Mouse (Mus musculus) embryonic facial prominence, embryonic 15.5 days (tissue): ENCODE measurements around the gene Ywhah. TPM values are rescaled to one million over a fixed set of nuclear protein-coding genes. Genes with fewer than 3 reads are reported as not detected.

Source experiments
- ATAC-seq: fragments of 200-750 bp; cut with Nextera tagmentation; 2 replicates; pipeline ENCODE4 v1.8.0; 2017; ENCODE audit warnings: low read depth, moderate TSS enrichment; ENCODE audit not compliant: insufficient number of reproducible peaks, low FRiP score, low TSS enrichment
- H3K27ac ChIP-seq: fragments of 300-500 bp; sonication (generic); replicated peaks from 2 replicates; pipeline ENCODE4 v1.5.1; 2015; ENCODE audit warnings: mild to moderate bottlenecking, inconsistent platforms
- H3K27me3 ChIP-seq: fragments of 300-500 bp; sonication (generic); 2 replicates; pipeline ENCODE4 v1.6.1; 2015; ENCODE audit warnings: inconsistent platforms
- H3K36me3 ChIP-seq: fragments of 300-500 bp; sonication (generic); 2 replicates; pipeline ENCODE4 v1.6.1; 2015; ENCODE audit warnings: mild to moderate bottlenecking, inconsistent platforms
- H3K4me1 ChIP-seq: fragments of 300-500 bp; sonication (generic); 2 replicates; pipeline ENCODE4 v1.6.1; 2015; ENCODE audit warnings: inconsistent platforms
- H3K4me2 ChIP-seq: fragments of 300-500 bp; sonication (generic); replicated peaks from 2 replicates; pipeline ENCODE4 v1.6.1; 2015; ENCODE audit warnings: mild to moderate bottlenecking, inconsistent platforms
- H3K4me3 ChIP-seq: fragments of 300-500 bp; sonication (generic); replicated peaks from 2 replicates; pipeline ENCODE4 v1.5.1; 2015; ENCODE audit warnings: mild to moderate bottlenecking, inconsistent platforms
- H3K9ac ChIP-seq: fragments of 300-500 bp; sonication (generic); 2 replicates; pipeline ENCODE4 v1.6.1; 2015; ENCODE audit warnings: inconsistent platforms
- H3K9me3 ChIP-seq: fragments of 300-500 bp; sonication (generic); replicated peaks from 2 replicates; pipeline ENCODE4 v1.6.1; 2016; ENCODE audit warnings: inconsistent platforms
- WGBS: fragments of 180-500 bp; shearing (Covaris S2); methylation state at CpG from one replicate; pipeline ENCODE4 v1.1.7; 2015; 5-methylcytosine and 5-hydroxymethylcytosine counted together
- polyA plus RNA-seq: library from polyadenylated mRNA; unstranded; fragments of >200 nt; fragmentation: Nextera tagmentation; extraction: Ambion mirVana; gene quantifications from 2 replicates; pipeline ENCODE4 v1.2.1, GENCODE M21; 2015

Ywhah gene
- polyA plus RNA-seq, 1 experiment from 2014 or later, result 362 TPM

DNA sequence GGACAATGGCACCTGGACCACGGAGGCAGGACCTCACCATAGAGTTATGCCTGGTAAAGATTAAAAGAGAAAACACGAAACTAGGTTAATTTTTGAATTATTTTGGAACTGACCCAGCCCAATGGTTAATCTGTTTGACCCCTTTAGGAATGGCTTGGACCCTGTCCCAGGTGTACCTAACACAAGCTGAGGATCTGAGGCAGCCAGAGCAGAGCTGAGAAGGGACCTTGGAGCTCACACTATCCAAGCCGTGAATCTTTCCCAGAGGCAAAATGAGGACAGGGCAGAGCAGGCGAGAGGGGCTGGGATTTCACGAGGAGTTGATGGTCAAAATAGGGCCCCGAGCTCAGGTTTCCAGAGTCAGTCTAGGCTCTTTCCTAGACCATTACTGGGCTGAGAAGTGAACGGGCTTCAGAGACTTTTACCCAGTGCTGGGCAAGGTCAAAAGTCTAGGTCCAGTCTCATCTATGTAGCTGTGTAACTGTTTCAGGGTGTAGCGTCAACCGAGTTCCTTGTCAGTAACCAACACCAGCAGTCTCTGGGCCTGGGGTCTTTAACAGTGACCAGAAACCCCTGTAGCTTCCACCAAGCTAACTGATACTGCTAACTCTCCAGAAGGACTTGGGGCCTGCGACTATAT, 37.6 kb downstream of the Ywhah start:
- 71% methylated on average over 10 of the region's 10 CpGs for WGBS
- no peak overlapping the region for H3K27ac ChIP-seq
- no peak overlapping the region for H3K9ac ChIP-seq

DNA sequence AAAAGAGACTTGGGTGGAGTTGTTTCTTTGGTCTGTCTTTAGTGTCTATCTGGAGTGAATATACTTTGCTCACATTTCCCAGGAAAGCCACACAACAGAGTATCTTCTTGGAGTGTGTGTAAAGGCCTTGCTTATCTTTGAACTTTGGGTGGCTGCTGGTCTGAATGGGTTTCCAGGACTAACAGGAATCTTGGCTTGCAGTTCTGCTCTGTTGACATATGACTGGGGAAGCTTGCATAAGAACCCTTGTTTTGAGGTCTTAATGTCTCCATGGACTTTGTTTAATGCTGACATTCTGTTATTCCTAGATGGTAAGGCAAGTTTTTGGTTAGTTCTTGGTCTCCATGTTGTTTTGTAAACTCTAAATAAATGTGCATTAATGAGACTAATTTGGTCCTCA, 51.5 kb downstream of the Ywhah start:
- no peaks in the 10 kb centered on the region for H3K9me3 ChIP-seq
- no peaks in the 10 kb centered on the region for H3K36me3 ChIP-seq
- no peak for ATAC-seq
- H3K27me3 ChIP-seq, result no peaks in the 10 kb centered on the region
- no peak overlapping the region for H3K4me3 ChIP-seq
- H3K27ac ChIP-seq, result no peak overlapping the region
- no peak overlapping the region for H3K9ac ChIP-seq
- H3K4me1 ChIP-seq, result no peaks in the 10 kb centered on the region
- H3K4me2 ChIP-seq, result no peak overlapping the region

More for the DNA sequence above, 37.6 kb downstream of the Ywhah start:
- Histone ChIP-seq H3K9me3 (no peaks in the 10 kb centered on the region), H3K4me1 (no peaks in the 10 kb centered on the region), H3K27me3 (no peaks in the 10 kb centered on the region), H3K4me3 (no peak overlapping the region), H3K36me3 (no peaks in the 10 kb centered on the region), H3K4me2 (no peak overlapping the region)
- ATAC-seq, result no peak

DNA sequence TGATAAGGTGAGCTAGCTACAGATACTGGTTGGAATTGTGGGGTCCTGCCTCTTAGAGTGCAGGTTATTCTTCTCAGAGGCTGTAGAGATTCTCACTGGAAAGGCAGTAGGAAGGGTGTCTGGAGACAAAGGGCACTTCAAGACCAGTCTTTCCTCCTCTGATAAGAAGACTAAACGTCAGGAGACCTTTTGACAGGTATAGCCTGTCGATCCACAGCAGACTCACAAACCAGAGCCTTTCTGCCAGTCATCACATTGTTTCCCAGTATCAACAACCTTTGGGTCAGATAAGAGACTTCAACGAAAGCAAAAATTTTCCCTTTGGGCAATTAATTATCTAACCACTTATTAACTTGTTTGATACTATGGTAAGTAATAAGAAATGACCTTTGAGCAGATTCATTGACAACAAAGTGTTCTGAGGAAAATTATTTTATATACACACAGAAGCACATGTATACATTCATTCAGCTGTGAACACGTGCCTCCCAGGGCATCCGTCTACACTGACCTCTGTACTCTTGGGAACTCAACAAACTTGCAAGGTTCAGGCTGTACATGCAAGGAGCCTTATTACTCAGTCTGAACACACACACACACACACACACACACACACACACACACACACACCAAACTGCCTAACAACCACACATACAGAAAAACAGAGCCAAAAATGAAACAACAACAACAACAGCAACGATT, 58.0 kb downstream of the Ywhah start:
- no peaks in the 10 kb centered on the region for H3K9me3 ChIP-seq
- no peak overlapping the region for H3K9ac ChIP-seq
- no peaks in the 10 kb centered on the region for H3K27me3 ChIP-seq
- no peaks in the 10 kb centered on the region for H3K4me1 ChIP-seq
- 81% methylated on average over 6 of the region's 6 CpGs for WGBS
- ATAC-seq, result no peak
- no peak overlapping the region for H3K27ac ChIP-seq
- no peak overlapping the region for H3K4me3 ChIP-seq
- no peaks in the 10 kb centered on the region for H3K36me3 ChIP-seq
- no peak overlapping the region for H3K4me2 ChIP-seq

Other genes starting within 250 kb of the Ywhah start
- 59.0 and 60.9 TPM in 2 replicates for gene Pisd, start 233.2 kb upstream of the Ywhah start, polyA plus RNA-seq
- gene Gm20671, start 191.7 kb upstream of the Ywhah start, polyA plus RNA-seq, result not detected in 2 replicates
- 14.4 and 16.9 TPM in 2 replicates for gene Prr14l, start 164.6 kb upstream of the Ywhah start, polyA plus RNA-seq
- gene Depdc5, start 155.1 kb upstream of the Ywhah start, polyA plus RNA-seq, result 22.2 and 23.4 TPM in 2 replicates
- 2.0 and 2.2 TPM in 2 replicates for gene Slc5a1, start 85.4 kb downstream of the Ywhah start, polyA plus RNA-seq
- gene Spon2, start 199.6 kb downstream of the Ywhah start, polyA plus RNA-seq, result 13.7 and 16.6 TPM in 2 replicates